ENCODE assay signal across 9 mouse cellular contexts in genomic region chr2:180250930-180251611, GRCm38 (mm10). TPM values are rescaled to one million over a fixed set of nuclear protein-coding genes. Genes with fewer than 3 reads are reported as not detected.
A peak's percentile ranks its signal among the peaks of the same experiment; 100 is the strongest.
DNase-seq lines count a peak whose midpoint lies in the region; ATAC-seq and TF ChIP-seq lines count a peak whose summit lies in the region.
"Had no signal": no experiment of that assay in that cellular context is flagged by ENCODE, and none has a peak within 500 bp of the region (broad histone marks: within the 10 kb centered on the region; RNA-seq: fewer than 3 reads in every experiment).

No protein-coding gene starts in this region.

- dilution Hi-C loops in CH12.LX (cut with MboI; ENCODE audit: extremely low pct_ligation_motif_present, extremely low pct_unique_long_range_greater_than_20kb, low sequenced_read_pairs): no loop called here

- no peak overlapping the region for H3K9ac ChIP-seq in CH12.LX (ENCODE audit: insufficient read depth, low read depth)
- H3K9ac ChIP-seq in heart, embryonic 14.5 days (ENCODE audit: low read length): peak overlapping the region; percentile 46; the same call in 1 of the 2 replicates
- 0 out of 2 replicates have a peak overlapping the region, but pooled peaks have one; percentile 4 for H3K9ac ChIP-seq in kidney, postnatal 0 days (ENCODE audit: low read depth, low read length)
- H3K9ac ChIP-seq in liver, embryonic 15.5 days: no peak overlapping the region
- no peak overlapping the region for H3K9ac ChIP-seq in neural tube, embryonic 11.5 days (ENCODE audit: low read length)

- no peak overlapping the region for H3K4me2 ChIP-seq in CH12.LX (ENCODE audit: insufficient read depth, low read depth, poor library complexity, severe bottlenecking)
- no peak overlapping the region for H3K4me2 ChIP-seq in heart, embryonic 14.5 days (ENCODE audit: low read length)
- no peak overlapping the region for H3K4me2 ChIP-seq in kidney, postnatal 0 days (ENCODE audit: low read length)
- no peak overlapping the region for H3K4me2 ChIP-seq in liver, embryonic 15.5 days
- H3K4me2 ChIP-seq in neural tube, embryonic 11.5 days (ENCODE audit: low read depth): no peak overlapping the region

- H3K4me3 ChIP-seq in CH12.LX (replicated peaks in 1 of 3; ENCODE audit: low read depth in 2 of 3, low read length in 2 of 3, poor library complexity in 1 of 3): no peak overlapping the region
- H3K4me3 ChIP-seq in heart, embryonic 14.5 days (ENCODE audit: control insufficient read depth in 1 of 2, insufficient read depth in 1 of 2, low read depth in 1 of 2, low read length in 2 of 2): no peak overlapping the region
- no peak overlapping the region for H3K4me3 ChIP-seq in kidney, postnatal 0 days (replicated peaks; ENCODE audit: low read depth, low read length)
- H3K4me3 ChIP-seq in liver, embryonic 15.5 days (replicated peaks): no peak overlapping the region
- H3K4me3 ChIP-seq in neural tube, embryonic 11.5 days (ENCODE audit: low read depth, low read length): no peak overlapping the region
- no peak overlapping the region for H3K4me3 ChIP-seq in testis, adult 2 months (ENCODE audit: control insufficient read depth, low read depth, low read length)

- ATAC-seq in erythroblast, adult 5-6 weeks (replicated peaks; ENCODE audit: low FRiP score, poor library complexity, severe bottlenecking): peak; percentile 88
- ATAC-seq in heart, embryonic 14.5 days (ENCODE audit: insufficient number of reproducible peaks, insufficient read depth, low FRiP score, low read depth): peak; percentile 71
- ATAC-seq in kidney, postnatal 0 days (replicated peaks; ENCODE audit: low FRiP score, low read depth): peak; percentile 71
- peak; percentile 70 for ATAC-seq in liver, embryonic 15.5 days (ENCODE audit: insufficient read depth)
- ATAC-seq in neural tube, embryonic 11.5 days (ENCODE audit: insufficient read depth, low FRiP score, low TSS enrichment): peak; percentile 80

- peak; percentile 88 for DNase-seq in CH12.LX (ENCODE audit: extremely low read depth)
- DNase-seq in brain, embryonic 14.5 days (ENCODE audit: low read depth): peak; percentile 95
- DNase-seq in kidney, postnatal 0 days (ENCODE audit: low spot score): peak; percentile 92
- peak; percentile 81 for DNase-seq in neural tube, embryonic 11.5 days (ENCODE audit: low spot score)

- peak; percentile 96 for TF ChIP-seq CTCF in CH12.LX (conservative IDR thresholded peaks at IDR 0.05 in 1 of 2, IDR thresholded peaks at IDR 0.05 in 1 of 2; ENCODE audit: low read depth in 2 of 2, low read length in 2 of 2)
- peak; percentile 94 for TF ChIP-seq CTCF in brain, embryonic 14.5 days (IDR thresholded peaks at IDR 0.05; ENCODE audit: borderline replicate concordance, extremely low read depth, insufficient read depth, insufficient read length)
- peak; percentile 99 for TF ChIP-seq CTCF in kidney, postnatal 0 days (IDR thresholded peaks at IDR 0.05; ENCODE audit: low read depth)
- peak; percentile 80 for TF ChIP-seq CTCF in testis, adult 2 months (IDR thresholded peaks at IDR 0.05; ENCODE audit: control insufficient read depth, insufficient read depth, insufficient replicate concordance, low read depth, low read length)

- WGBS in heart, embryonic 14.5 days: 27% methylated on average over 11 of the region's 11 CpGs
- WGBS in kidney, postnatal 0 days: 26% methylated on average over 11 of the region's 11 CpGs
- 23% methylated on average over 11 of the region's 11 CpGs for WGBS in liver, embryonic 15.5 days (ENCODE audit: insufficient replicate concordance)
- 29% methylated on average over 11 of the region's 11 CpGs for WGBS in neural tube, embryonic 11.5 days

- no peaks in the 10 kb centered on the region for H3K9me3 ChIP-seq in CH12.LX (replicated peaks; ENCODE audit: low read length)
- no peaks in the 10 kb centered on the region for H3K9me3 ChIP-seq in heart, embryonic 14.5 days (ENCODE audit: control insufficient read depth, low read length)
- no peaks in the 10 kb centered on the region for H3K9me3 ChIP-seq in kidney, postnatal 0 days (replicated peaks; ENCODE audit: low read length)
- no peaks in the 10 kb centered on the region for H3K9me3 ChIP-seq in liver, embryonic 15.5 days (replicated peaks)
- no peaks in the 10 kb centered on the region for H3K9me3 ChIP-seq in neural tube, embryonic 11.5 days (ENCODE audit: control insufficient read depth, low read length)

- in situ Hi-C loops in CH12.LX (cut with MboI; ENCODE audit: low pct_ligation_motif_present, low pct_unique_long_range_greater_than_20kb, low sequenced_read_pairs): loop anchor here (5.0 to 10.0 kb wide), 2 partner anchors 69 to 336 kb away; no protein-coding TSS in a partner anchor

- H3K79me2 ChIP-seq in CH12.LX (replicated peaks; ENCODE audit: control insufficient read depth, extremely low read depth, insufficient read depth, poor library complexity, severe bottlenecking): no peaks in the 10 kb centered on the region

- H3K27ac ChIP-seq in CH12.LX (ENCODE audit: insufficient read depth, low read depth): no peak overlapping the region
- no peak overlapping the region for H3K27ac ChIP-seq in heart, embryonic 14.5 days (replicated peaks in 1 of 2; ENCODE audit: control insufficient read depth in 1 of 2, insufficient read depth in 1 of 2, low read depth in 2 of 2, low read length in 2 of 2)
- H3K27ac ChIP-seq in kidney, postnatal 0 days: no peak overlapping the region
- H3K27ac ChIP-seq in liver, embryonic 15.5 days (replicated peaks): no peak overlapping the region
- H3K27ac ChIP-seq in neural tube, embryonic 11.5 days (ENCODE audit: low read depth, low read length): no peak overlapping the region
- H3K27ac ChIP-seq in testis, adult 2 months (ENCODE audit: control insufficient read depth, insufficient read depth, low read depth, low read length): no peak overlapping the region

- H3K36me3 ChIP-seq in CH12.LX (replicated peaks in 1 of 2; ENCODE audit: control insufficient read depth in 1 of 2, insufficient read depth in 1 of 2, low read length in 1 of 2): peaks cover 0 to 7% of the 10 kb centered on the region in 2 experiments
- H3K36me3 ChIP-seq in heart, embryonic 14.5 days (ENCODE audit: control insufficient read depth, insufficient read depth, low read length): no peaks in the 10 kb centered on the region
- H3K36me3 ChIP-seq in kidney, postnatal 0 days (ENCODE audit: insufficient read depth, low read length): no peaks in the 10 kb centered on the region
- no peaks in the 10 kb centered on the region for H3K36me3 ChIP-seq in liver, embryonic 15.5 days (replicated peaks)
- H3K36me3 ChIP-seq in neural tube, embryonic 11.5 days (ENCODE audit: control insufficient read depth, insufficient read depth, low read length): no peaks in the 10 kb centered on the region
- H3K36me3 ChIP-seq in testis, adult 2 months (ENCODE audit: control insufficient read depth, insufficient read depth, low read length): no peaks in the 10 kb centered on the region

- peaks cover 0 to 9% of the 10 kb centered on the region in 2 experiments; a peak in 2 of 4 replicates for H3K4me1 ChIP-seq in CH12.LX (ENCODE audit: control insufficient read depth in 1 of 2, insufficient read depth in 2 of 2)
- H3K4me1 ChIP-seq in heart, embryonic 14.5 days (ENCODE audit: control insufficient read depth in 2 of 2, insufficient read depth in 2 of 2, low read length in 2 of 2): peaks cover 2 to 8% of the 10 kb centered on the region in 2 experiments; a peak in 2 of 4 replicates
- no peaks in the 10 kb centered on the region; the same call in 1 of the 2 replicates for H3K4me1 ChIP-seq in kidney, postnatal 0 days (replicated peaks; ENCODE audit: insufficient read depth, low read length)
- H3K4me1 ChIP-seq in liver, embryonic 15.5 days (replicated peaks): peaks cover 21% of the 10 kb centered on the region
- 0 out of 2 replicates have a peak, but pooled peaks cover under 1% of the 10 kb centered on the region for H3K4me1 ChIP-seq in neural tube, embryonic 11.5 days (ENCODE audit: control insufficient read depth, insufficient read depth, low read length)
- H3K4me1 ChIP-seq in testis, adult 2 months (ENCODE audit: control insufficient read depth, insufficient read depth, low read length): peaks cover 11% of the 10 kb centered on the region

- H3K27me3 ChIP-seq in CH12.LX (replicated peaks): no peaks in the 10 kb centered on the region
- H3K27me3 ChIP-seq in heart, embryonic 14.5 days (ENCODE audit: control insufficient read depth, insufficient read depth, low read length): no peaks in the 10 kb centered on the region
- H3K27me3 ChIP-seq in kidney, postnatal 0 days (ENCODE audit: insufficient read depth, low read length): no peaks in the 10 kb centered on the region
- no peaks in the 10 kb centered on the region for H3K27me3 ChIP-seq in liver, embryonic 15.5 days
- no peaks in the 10 kb centered on the region for H3K27me3 ChIP-seq in neural tube, embryonic 11.5 days (ENCODE audit: control insufficient read depth, insufficient read depth, low read length)
- H3K27me3 ChIP-seq in testis, adult 2 months (ENCODE audit: control insufficient read depth, insufficient read depth, low read length): no peaks in the 10 kb centered on the region

- TF ChIP-seq EP300 in CH12.LX (IDR thresholded peaks at IDR 0.05; ENCODE audit: low read length): no peak

- peak; percentile 97 for TF ChIP-seq RAD21 in CH12.LX (IDR thresholded peaks at IDR 0.05; ENCODE audit: low read depth, low read length)

- no peak for TF ChIP-seq POLR2A in CH12.LX (IDR thresholded peaks at IDR 0.05; ENCODE audit: low read depth, low read length)
- TF ChIP-seq POLR2A in brain, embryonic 14.5 days (IDR thresholded peaks at IDR 0.05; ENCODE audit: borderline replicate concordance, extremely low read depth, insufficient read depth, insufficient read length, poor library complexity, severe bottlenecking): no peak
- TF ChIP-seq POLR2A in testis, adult 2 months (IDR thresholded peaks at IDR 0.05; ENCODE audit: control insufficient read depth, low read depth, low read length): no peak

RNA-seq across cellular contexts. Expression of gene Rps21, which starts 6.1 kb away (rescaled TPM):
- total RNA-seq in CH12.LX (2012; rRNA removed): 3,654 and 3,770 TPM in 2 replicates
- total RNA-seq in CH12.LX (2014; rRNA removed): 1,686 and 1,748 TPM in 2 replicates
- polyA plus RNA-seq in CH12.LX (2012; ENCODE audit: insufficient read length, low read depth): 705 and 1,020 TPM in 2 replicates
- 2,108 and 3,314 TPM in 2 replicates for polyA plus RNA-seq in brain, embryonic 14.5 days (2012; rRNA removed)
- 363 and 447 TPM in 2 replicates for total RNA-seq in erythroblast, adult 5-6 weeks (2015; ENCODE audit: low replicate concordance)
- 275 and 320 TPM in 2 replicates for total RNA-seq in erythroblast, adult 5-6 weeks (2017; ENCODE audit: low replicate concordance)
- polyA plus RNA-seq in heart, embryonic 14.5 days (2014; fragmentation: Nextera tagmentation; extraction: Ambion mirVana): 386 and 447 TPM in 2 replicates
- 737 and 848 TPM in 2 replicates for polyA plus RNA-seq in kidney, postnatal 0 days (2015; fragmentation: Nextera tagmentation; extraction: Ambion mirVana)
- 223 and 320 TPM in 2 replicates for polyA plus RNA-seq in liver, embryonic 15.5 days (2015; fragmentation: Nextera tagmentation; extraction: Ambion mirVana)
- polyA plus RNA-seq in neural tube, embryonic 11.5 days (2014; fragmentation: Nextera tagmentation; extraction: Ambion mirVana): 478 and 494 TPM in 2 replicates
- 703 and 848 TPM in 2 replicates for polyA plus RNA-seq in testis, adult 2 months (2012; rRNA removed)

RNA-seq across cellular contexts. Expression of gene Cables2, which starts 22.2 kb away (rescaled TPM):
- total RNA-seq in CH12.LX (2012; rRNA removed): 16.9 and 17.2 TPM in 2 replicates
- total RNA-seq in CH12.LX (2014; rRNA removed): 13.0 and 13.3 TPM in 2 replicates
- 24.5 and 29.9 TPM in 2 replicates for polyA plus RNA-seq in CH12.LX (2012; ENCODE audit: insufficient read length, low read depth)
- polyA plus RNA-seq in brain, embryonic 14.5 days (2012; rRNA removed): 58.9 and 62.5 TPM in 2 replicates
- 2.5 and 4.6 TPM in 2 replicates for total RNA-seq in erythroblast, adult 5-6 weeks (2015; ENCODE audit: low replicate concordance)
- 2.7 and 4.9 TPM in 2 replicates for total RNA-seq in erythroblast, adult 5-6 weeks (2017; ENCODE audit: low replicate concordance)
- 15.1 and 16.1 TPM in 2 replicates for polyA plus RNA-seq in heart, embryonic 14.5 days (2014; fragmentation: Nextera tagmentation; extraction: Ambion mirVana)
- 12.0 and 13.1 TPM in 2 replicates for polyA plus RNA-seq in kidney, postnatal 0 days (2015; fragmentation: Nextera tagmentation; extraction: Ambion mirVana)
- polyA plus RNA-seq in liver, embryonic 15.5 days (2015; fragmentation: Nextera tagmentation; extraction: Ambion mirVana): 3.4 and 3.5 TPM in 2 replicates
- 17.7 and 22.9 TPM in 2 replicates for polyA plus RNA-seq in neural tube, embryonic 11.5 days (2014; fragmentation: Nextera tagmentation; extraction: Ambion mirVana)
- 23.9 and 24.2 TPM in 2 replicates for polyA plus RNA-seq in testis, adult 2 months (2012; rRNA removed)

RNA-seq across cellular contexts. Expression of gene Lama5, which starts 25.4 kb away (rescaled TPM):
- total RNA-seq in CH12.LX (2012; rRNA removed) (0.46 and 0.85 TPM in 2 replicates), CH12.LX (2014; rRNA removed) (0.16 and 0.20 TPM in 2 replicates)
- polyA plus RNA-seq in CH12.LX (2012; ENCODE audit: insufficient read length, low read depth): 0.45 and 0.67 TPM in 2 replicates
- 7.7 and 9.5 TPM in 2 replicates for polyA plus RNA-seq in brain, embryonic 14.5 days (2012; rRNA removed)
- total RNA-seq in erythroblast, adult 5-6 weeks (2015; ENCODE audit: low replicate concordance): 1.7 TPM in 1 of 2 replicates, not detected in the other
- 0.09 and 0.14 TPM in 2 replicates for total RNA-seq in erythroblast, adult 5-6 weeks (2017; ENCODE audit: low replicate concordance)
- polyA plus RNA-seq in heart, embryonic 14.5 days (2014; fragmentation: Nextera tagmentation; extraction: Ambion mirVana): 30.5 and 32.7 TPM in 2 replicates
- polyA plus RNA-seq in kidney, postnatal 0 days (2015; fragmentation: Nextera tagmentation; extraction: Ambion mirVana): 48.6 and 62.4 TPM in 2 replicates
- polyA plus RNA-seq in liver, embryonic 15.5 days (2015; fragmentation: Nextera tagmentation; extraction: Ambion mirVana): 1.6 and 1.9 TPM in 2 replicates
- 4.4 and 5.4 TPM in 2 replicates for polyA plus RNA-seq in neural tube, embryonic 11.5 days (2014; fragmentation: Nextera tagmentation; extraction: Ambion mirVana)
- 7.5 and 8.3 TPM in 2 replicates for polyA plus RNA-seq in testis, adult 2 months (2012; rRNA removed)

RNA-seq across cellular contexts. Expression of gene Rbbp8nl, which starts 38.6 kb away (rescaled TPM):
- total RNA-seq in CH12.LX (2012; rRNA removed) (not detected in 2 replicates), CH12.LX (2014; rRNA removed) (not detected in 2 replicates)
- polyA plus RNA-seq in CH12.LX (2012; ENCODE audit: insufficient read length, low read depth): not detected in 2 replicates
- 0.04 and 0.08 TPM in 2 replicates for polyA plus RNA-seq in brain, embryonic 14.5 days (2012; rRNA removed)
- not detected in 2 replicates for total RNA-seq in erythroblast, adult 5-6 weeks (2015; ENCODE audit: low replicate concordance)
- not detected in 2 replicates for total RNA-seq in erythroblast, adult 5-6 weeks (2017; ENCODE audit: low replicate concordance)
- not detected in 2 replicates for polyA plus RNA-seq in heart, embryonic 14.5 days (2014; fragmentation: Nextera tagmentation; extraction: Ambion mirVana)
- polyA plus RNA-seq in kidney, postnatal 0 days (2015; fragmentation: Nextera tagmentation; extraction: Ambion mirVana): 0.29 and 0.33 TPM in 2 replicates
- polyA plus RNA-seq in liver, embryonic 15.5 days (2015; fragmentation: Nextera tagmentation; extraction: Ambion mirVana): not detected in 2 replicates
- 0.09 TPM in 1 of 2 replicates, not detected in the other for polyA plus RNA-seq in neural tube, embryonic 11.5 days (2014; fragmentation: Nextera tagmentation; extraction: Ambion mirVana)
- polyA plus RNA-seq in testis, adult 2 months (2012; rRNA removed): 0.08 TPM in 1 of 2 replicates, not detected in the other
- total RNA-seq: layer of hippocampus, adult 8-10 months had no signal

Comparison
In these comparisons a context has a peak if more than half of its experiments do, and no peak if none do; other contexts are left out.
1. H3K9ac ChIP-seq: peak in heart, embryonic 14.5 days (single experiment) and kidney, postnatal 0 days (single experiment); none in CH12.LX (single experiment), liver, embryonic 15.5 days (single experiment) and neural tube, embryonic 11.5 days (single experiment).
2. Peak in every context shown above with its lines, with median percentiles within 50 percentile points of each other: DNase-seq, CTCF ChIP-seq and ATAC-seq.